Mouse (Mus musculus) stomach, postnatal 0 days (tissue): ENCODE data around the gene Ppil4.

Experiments
- CTCF ChIP-seq: IDR thresholded peaks from 2 replicates; pipeline ENCODE4 v1.5.1; 2016; ENCODE audit warnings: antibody characterized with exemption, low read depth, mild to moderate bottlenecking, moderate library complexity
- EP300 ChIP-seq: optimal IDR thresholded peaks from 2 replicates; pipeline ENCODE3; 2016; ENCODE audit warnings: antibody characterized with exemption

GRCm38 (mm10) chr10:7840353-7840733 lies 47.7 kb downstream of the Ppil4 start:
- TF ChIP-seq CTCF (no peak), EP300 (no peak)
